8 mouse cellular contexts compared by ENCODE assay signal in genomic region chr7:28803756-28804155, GRCm38 (mm10). TPM values are rescaled to one million over a fixed set of nuclear protein-coding genes. Genes with fewer than 3 reads are reported as not detected.
DNase-seq lines count a peak whose midpoint lies in the region; ATAC-seq and TF ChIP-seq lines count a peak whose summit lies in the region.

No protein-coding gene starts in this region.

- ATAC-seq in kidney, embryonic 14.5 days (ENCODE audit: low FRiP score, low TSS enrichment): no peak
- ATAC-seq in embryonic facial prominence, embryonic 12.5 days (ENCODE audit: insufficient number of reproducible peaks, insufficient read depth, low FRiP score, low TSS enrichment): no peak
- ATAC-seq in liver, embryonic 12.5 days: no peak
- no peak for ATAC-seq in frontal cortex, adult (ENCODE audit: low TSS enrichment)

- H3K36me3 ChIP-seq in kidney, embryonic 14.5 days (ENCODE audit: control insufficient read depth, insufficient read depth, low read length): no peaks in the 10 kb centered on the region
- peaks cover 0 to 24% of the 10 kb centered on the region in 2 experiments; a peak in 2 of 4 replicates for H3K36me3 ChIP-seq in MEL (ENCODE audit: control insufficient read depth in 1 of 2, insufficient read depth in 2 of 2, low read length in 2 of 2)
- no peaks in the 10 kb centered on the region for H3K36me3 ChIP-seq in embryonic facial prominence, embryonic 12.5 days
- H3K36me3 ChIP-seq in liver, embryonic 12.5 days: peaks cover 5% of the 10 kb centered on the region; the same call in 1 of the 2 replicates

- no peak for TF ChIP-seq RAD21 in MEL (IDR thresholded peaks at IDR 0.05; ENCODE audit: low read depth, low read length)

- no peaks in the 10 kb centered on the region for H3K9me3 ChIP-seq in kidney, embryonic 14.5 days (ENCODE audit: control insufficient read depth, low read length)
- no peaks in the 10 kb centered on the region for H3K9me3 ChIP-seq in MEL (replicated peaks; ENCODE audit: insufficient read depth, low read length)
- H3K9me3 ChIP-seq in embryonic facial prominence, embryonic 12.5 days: no peaks in the 10 kb centered on the region
- H3K9me3 ChIP-seq in liver, embryonic 12.5 days (replicated peaks): no peaks in the 10 kb centered on the region

- no peak for TF ChIP-seq EP300 in MEL (IDR thresholded peaks at IDR 0.05; ENCODE audit: low read depth in 1 of 2, low read length in 2 of 2)

- H3K4me2 ChIP-seq in kidney, embryonic 14.5 days (replicated peaks; ENCODE audit: low read depth, low read length): no peak overlapping the region; the same call in 1 of the 2 replicates
- no peak overlapping the region for H3K4me2 ChIP-seq in embryonic facial prominence, embryonic 12.5 days (replicated peaks)
- H3K4me2 ChIP-seq in liver, embryonic 12.5 days: no peak overlapping the region

- H3K79me2 ChIP-seq in MEL (ENCODE audit: control insufficient read depth, insufficient read depth, low read length, poor library complexity): no peaks in the 10 kb centered on the region; the same call in 1 of the 2 replicates

- DNase-seq in kidney, postnatal 10 days: no peak
- DNase-seq in MEL (ENCODE audit: low read depth, low spot score): no peak
- DNase-seq in cerebellum, adult 2 months: no peak
- DNase-seq in spleen, postnatal 36 days (ENCODE audit: low spot score in 2 of 2): no peak

- no peaks in the 10 kb centered on the region for H3K27me3 ChIP-seq in kidney, embryonic 14.5 days (ENCODE audit: control insufficient read depth, insufficient read depth, low read length)
- no peaks in the 10 kb centered on the region for H3K27me3 ChIP-seq in MEL (ENCODE audit: control insufficient read depth in 1 of 2, insufficient read depth in 2 of 2, low read length in 2 of 2)
- H3K27me3 ChIP-seq in embryonic facial prominence, embryonic 12.5 days: no peaks in the 10 kb centered on the region
- H3K27me3 ChIP-seq in liver, embryonic 12.5 days (replicated peaks): no peaks in the 10 kb centered on the region
- H3K27me3 ChIP-seq in cerebellum, adult 2 months (ENCODE audit: control insufficient read depth, insufficient read depth, low read length): no peaks in the 10 kb centered on the region

- H3K9ac ChIP-seq in kidney, embryonic 14.5 days (ENCODE audit: low read depth, low read length): no peak overlapping the region
- no peak overlapping the region for H3K9ac ChIP-seq in MEL (ENCODE audit: control insufficient read depth, low read depth, low read length, poor library complexity, severe bottlenecking)
- H3K9ac ChIP-seq in embryonic facial prominence, embryonic 12.5 days: no peak overlapping the region
- no peak overlapping the region; the same call in 1 of the 2 replicates for H3K9ac ChIP-seq in liver, embryonic 12.5 days

- peak overlapping the region; percentile 94 for H3K27ac ChIP-seq in kidney, embryonic 14.5 days (ENCODE audit: low read depth, low read length)
- no peak overlapping the region for H3K27ac ChIP-seq in MEL (ENCODE audit: control insufficient read depth, low read depth, low read length)
- H3K27ac ChIP-seq in embryonic facial prominence, embryonic 12.5 days: peak overlapping the region; percentile 89
- peak overlapping the region; percentile 80 for H3K27ac ChIP-seq in liver, embryonic 12.5 days
- H3K27ac ChIP-seq in cerebellum, adult 2 months (ENCODE audit: insufficient read depth, low read length): no peak overlapping the region

- WGBS in kidney, embryonic 14.5 days: 18% methylated on average over 4 of the region's 4 CpGs
- 45% methylated on average over 4 of the region's 4 CpGs for WGBS in embryonic facial prominence, embryonic 12.5 days
- WGBS in liver, embryonic 12.5 days (ENCODE audit: insufficient replicate concordance): 38% methylated on average over 4 of the region's 4 CpGs
- WGBS in cerebellum, adult 2 months: 97% methylated on average over 4 of the region's 4 CpGs

- no peak overlapping the region for H3K4me3 ChIP-seq in kidney, embryonic 14.5 days (ENCODE audit: low read length)
- H3K4me3 ChIP-seq in MEL (ENCODE audit: control insufficient read depth in 1 of 2, insufficient read depth in 1 of 2, low read depth in 2 of 2, low read length in 2 of 2): no peak overlapping the region
- no peak overlapping the region for H3K4me3 ChIP-seq in embryonic facial prominence, embryonic 12.5 days
- no peak overlapping the region for H3K4me3 ChIP-seq in liver, embryonic 12.5 days
- no peak overlapping the region for H3K4me3 ChIP-seq in cerebellum, adult 2 months (replicated peaks; ENCODE audit: insufficient read depth, low read depth, low read length)

- peaks cover 36% of the 10 kb centered on the region for H3K4me1 ChIP-seq in kidney, embryonic 14.5 days (ENCODE audit: control insufficient read depth, insufficient read depth, low read length)
- peaks cover 18 to 24% of the 10 kb centered on the region in 2 experiments for H3K4me1 ChIP-seq in MEL (ENCODE audit: control insufficient read depth in 1 of 2, insufficient read depth in 2 of 2, low read length in 2 of 2)
- H3K4me1 ChIP-seq in embryonic facial prominence, embryonic 12.5 days: peaks cover 32% of the 10 kb centered on the region
- H3K4me1 ChIP-seq in liver, embryonic 12.5 days: peaks cover 54% of the 10 kb centered on the region
- no peaks in the 10 kb centered on the region; the same call in 1 of the 2 replicates for H3K4me1 ChIP-seq in cerebellum, adult 2 months (ENCODE audit: control insufficient read depth, insufficient read depth, low read length)

- no peak for TF ChIP-seq POLR2A in MEL (IDR thresholded peaks at IDR 0.05; ENCODE audit: control insufficient read depth in 1 of 2, insufficient read depth in 1 of 2, low read depth in 1 of 2, low read length in 2 of 2, poor library complexity in 1 of 2)
- TF ChIP-seq POLR2A in cerebellum, adult 2 months (IDR thresholded peaks at IDR 0.05; ENCODE audit: borderline replicate concordance, insufficient read depth, low read length): no peak

- no peak for TF ChIP-seq CTCF in MEL (IDR thresholded peaks at IDR 0.05 in 2 of 3, conservative IDR thresholded peaks at IDR 0.05 in 1 of 3; ENCODE audit: control insufficient read depth in 1 of 3, insufficient read depth in 1 of 3, low read depth in 2 of 3, low read length in 3 of 3, poor library complexity in 1 of 3, severe bottlenecking in 1 of 3)
- no peak for TF ChIP-seq CTCF in cerebellum, adult 2 months (IDR thresholded peaks at IDR 0.05; ENCODE audit: borderline replicate concordance, insufficient read depth, low read depth, low read length)

TF ChIP-seq in MEL, 35 proteins besides CTCF, POLR2A, EP300 and RAD21:
- TF ChIP-seq CHD1 (IDR thresholded peaks at IDR 0.05; ENCODE audit: low read depth, low read length): no peak
- 0 out of 2 replicates have a peak, but pooled peaks have one; percentile 35 for TF ChIP-seq MEF2A (IDR thresholded peaks at IDR 0.05; ENCODE audit: extremely low read depth, insufficient replicate concordance, low read depth, low read length, poor library complexity, severe bottlenecking)

RNA-seq across cellular contexts. Expression of gene Hnrnpl, which starts 4.6 kb away (rescaled TPM):
- polyA plus RNA-seq in kidney, embryonic 14.5 days (2014; fragmentation: Nextera tagmentation; extraction: Ambion mirVana): 283 and 322 TPM in 2 replicates
- total RNA-seq in MEL (2012; rRNA removed): 246 and 303 TPM in 2 replicates
- polyA plus RNA-seq in MEL (2012; ENCODE audit: insufficient read depth in 1 of 2, insufficient read length in 2 of 2, low read depth in 1 of 2, low replicate concordance in 2 of 2, missing spikeins in 1 of 2): 1,000 to 10,000 TPM in 1 of 2 experiments, 100 to 1,000 TPM in 1; 684 to 1,095 TPM
- 372 and 383 TPM in 2 replicates for polyA plus RNA-seq in embryonic facial prominence, embryonic 12.5 days (2016; fragmentation: Nextera tagmentation; extraction: Ambion mirVana)
- 186 and 188 TPM in 2 replicates for polyA plus RNA-seq in liver, embryonic 12.5 days (2016; fragmentation: Nextera tagmentation; extraction: Ambion mirVana)
- polyA plus RNA-seq in cerebellum, adult 2 months (2012; rRNA removed): 366 and 379 TPM in 2 replicates

RNA-seq across cellular contexts. Expression of gene Rinl, which starts 15.0 kb away (rescaled TPM):
- 2.9 and 5.6 TPM in 2 replicates for polyA plus RNA-seq in kidney, embryonic 14.5 days (2014; fragmentation: Nextera tagmentation; extraction: Ambion mirVana)
- total RNA-seq in MEL (2012; rRNA removed): 32.9 and 39.9 TPM in 2 replicates
- 10 to 100 TPM in 1 of 2 experiments, not detected in 1; 63.9 TPM for polyA plus RNA-seq in MEL (2012; ENCODE audit: insufficient read depth in 1 of 2, insufficient read length in 2 of 2, low read depth in 1 of 2, low replicate concordance in 2 of 2, missing spikeins in 1 of 2)
- 2.2 and 2.8 TPM in 2 replicates for polyA plus RNA-seq in embryonic facial prominence, embryonic 12.5 days (2016; fragmentation: Nextera tagmentation; extraction: Ambion mirVana)
- 14.5 and 16.1 TPM in 2 replicates for polyA plus RNA-seq in liver, embryonic 12.5 days (2016; fragmentation: Nextera tagmentation; extraction: Ambion mirVana)
- 3.0 and 3.1 TPM in 2 replicates for polyA plus RNA-seq in cerebellum, adult 2 months (2012; rRNA removed)

RNA-seq across cellular contexts. Expression of gene Ech1, which starts 21.3 kb away (rescaled TPM):
- polyA plus RNA-seq in kidney, embryonic 14.5 days (2014; fragmentation: Nextera tagmentation; extraction: Ambion mirVana): 134 and 150 TPM in 2 replicates
- total RNA-seq in MEL (2012; rRNA removed): 82.8 and 99.5 TPM in 2 replicates
- 10 to 100 TPM in 1 of 2 experiments, not detected in 1; 74.7 TPM for polyA plus RNA-seq in MEL (2012; ENCODE audit: insufficient read depth in 1 of 2, insufficient read length in 2 of 2, low read depth in 1 of 2, low replicate concordance in 2 of 2, missing spikeins in 1 of 2)
- polyA plus RNA-seq in embryonic facial prominence, embryonic 12.5 days (2016; fragmentation: Nextera tagmentation; extraction: Ambion mirVana): 117 and 128 TPM in 2 replicates
- polyA plus RNA-seq in liver, embryonic 12.5 days (2016; fragmentation: Nextera tagmentation; extraction: Ambion mirVana): 72.3 and 73.6 TPM in 2 replicates
- 106 and 115 TPM in 2 replicates for polyA plus RNA-seq in cerebellum, adult 2 months (2012; rRNA removed)

RNA-seq across cellular contexts. Expression of gene Lgals4, which starts 29.9 kb away (rescaled TPM):
- polyA plus RNA-seq in kidney, embryonic 14.5 days (2014; fragmentation: Nextera tagmentation; extraction: Ambion mirVana): 3.8 and 3.9 TPM in 2 replicates
- total RNA-seq in MEL (2012; rRNA removed): 1.5 and 2.1 TPM in 2 replicates
- 1 to 10 TPM in 1 of 2 experiments, not detected in 1; 5.1 TPM for polyA plus RNA-seq in MEL (2012; ENCODE audit: insufficient read depth in 1 of 2, insufficient read length in 2 of 2, low read depth in 1 of 2, low replicate concordance in 2 of 2, missing spikeins in 1 of 2)
- 5.4 and 7.3 TPM in 2 replicates for polyA plus RNA-seq in embryonic facial prominence, embryonic 12.5 days (2016; fragmentation: Nextera tagmentation; extraction: Ambion mirVana)
- polyA plus RNA-seq in liver, embryonic 12.5 days (2016; fragmentation: Nextera tagmentation; extraction: Ambion mirVana): 2.7 and 3.6 TPM in 2 replicates
- 6.9 and 8.3 TPM in 2 replicates for polyA plus RNA-seq in cerebellum, adult 2 months (2012; rRNA removed)

RNA-seq across cellular contexts. Expression of gene Nfkbib, which starts 36.4 kb away (rescaled TPM):
- 39.2 and 43.9 TPM in 2 replicates for polyA plus RNA-seq in kidney, embryonic 14.5 days (2014; fragmentation: Nextera tagmentation; extraction: Ambion mirVana)
- 30.7 and 32.9 TPM in 2 replicates for total RNA-seq in MEL (2012; rRNA removed)
- 10 to 100 TPM in 1 of 2 experiments, not detected in 1; 52.7 TPM for polyA plus RNA-seq in MEL (2012; ENCODE audit: insufficient read depth in 1 of 2, insufficient read length in 2 of 2, low read depth in 1 of 2, low replicate concordance in 2 of 2, missing spikeins in 1 of 2)
- polyA plus RNA-seq in embryonic facial prominence, embryonic 12.5 days (2016; fragmentation: Nextera tagmentation; extraction: Ambion mirVana): 38.9 and 42.0 TPM in 2 replicates
- polyA plus RNA-seq in liver, embryonic 12.5 days (2016; fragmentation: Nextera tagmentation; extraction: Ambion mirVana): 41.6 and 43.1 TPM in 2 replicates
- polyA plus RNA-seq in cerebellum, adult 2 months (2012; rRNA removed): 39.6 and 40.0 TPM in 2 replicates

Comparison
In these comparisons a context has a peak if more than half of its experiments do, and no peak if none do; other contexts are left out.
1. H3K27ac ChIP-seq: peak in kidney, embryonic 14.5 days (single experiment), embryonic facial prominence, embryonic 12.5 days (single experiment) and liver, embryonic 12.5 days (single experiment); none in MEL (single experiment) and cerebellum, adult 2 months (single experiment).